Mouse (Mus musculus) heart, adult 9 months (tissue): ENCODE measurements at regions not wholly inside any gene's neighbourhood (a gene's known extent, or its start where the extent isn't known, plus 50 kb on each side); places are given as distances from the start of the nearest gene placed in this dataset.

ENCODE experiments used
- DNase-seq, 2 experiments: peaks; one replicate each; pipeline ENCODE4 v3.0.0; 2022; ENCODE audit warnings: low spot score in 2 of 2

GRCm38 (mm10) chr2:139362245-139362847 is 131.4 kb upstream of the Sptlc3 start:
- DNase-seq = no peak

- no peak for DNase-seq
Observed at GRCm38 (mm10) chr2:139370070-139370469, 123.6 kb upstream of the Sptlc3 start.

- DNase-seq = no peak
Observed at GRCm38 (mm10) chr2:139380285-139380684, 113.4 kb upstream of the Sptlc3 start.

GRCm38 (mm10) chr2:139381628-139382027 is 112.1 kb upstream of the Sptlc3 start:
- DNase-seq = peak; percentile 6 to 19

GRCm38 (mm10) chr2:139413559-139413958 is 80.2 kb upstream of the Sptlc3 start:
- no peak for DNase-seq

- no peak for DNase-seq
Observed at GRCm38 (mm10) chr2:139417506-139417905, 76.2 kb upstream of the Sptlc3 start.

GRCm38 (mm10) chr2:139422678-139423077 is 71.0 kb upstream of the Sptlc3 start:
- DNase-seq = no peak

GRCm38 (mm10) chr2:139423413-139423812 is 70.3 kb upstream of the Sptlc3 start:
- DNase-seq = no peak
